Mouse (Mus musculus): ENCODE results near the gene Prrxl1. TPM values are rescaled to one million over a fixed set of nuclear protein-coding genes. Genes with fewer than 3 reads are reported as not detected.

Gene Prrxl1
- polyA plus RNA-seq, 1 experiment from 2014 or later: 0.19 TPM

DNA sequence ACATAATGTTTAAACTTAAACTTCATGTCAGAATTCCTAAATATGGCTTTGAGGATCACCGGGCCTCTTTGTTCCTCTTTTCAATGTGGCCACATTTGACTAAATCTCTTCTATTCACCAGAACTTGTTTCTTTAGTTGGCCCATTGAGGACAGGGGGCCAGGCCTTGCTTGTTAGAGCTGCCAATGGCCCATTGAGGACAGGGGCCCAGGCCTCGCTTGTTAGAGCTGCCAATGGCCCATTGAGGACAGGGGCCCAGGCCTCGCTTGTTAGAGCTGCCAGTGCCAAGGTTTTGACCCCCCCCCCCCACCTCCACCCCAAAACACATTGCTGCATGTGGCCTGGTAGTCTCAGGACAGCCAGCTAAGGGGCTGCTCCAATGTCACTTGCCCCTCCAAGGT is 82.4 kb downstream of the Prrxl1 start:
- H3K27ac ChIP-seq (replicated peaks in 1 of 2; ENCODE audit: control insufficient read depth in 1 of 2, insufficient read depth in 1 of 2, low read depth in 2 of 2, low read length in 2 of 2): no peak overlapping the region
- 90% methylated on average over 3 of the region's 3 CpGs for WGBS
- ATAC-seq (ENCODE audit: insufficient number of reproducible peaks, insufficient read depth, low FRiP score, low read depth): no peak
- no peak overlapping the region for H3K4me3 ChIP-seq (ENCODE audit: control insufficient read depth in 1 of 2, insufficient read depth in 1 of 2, low read depth in 1 of 2, low read length in 2 of 2)
- no peak overlapping the region for H3K4me2 ChIP-seq (ENCODE audit: low read length)
- no peak overlapping the region for H3K9ac ChIP-seq (ENCODE audit: low read length)
- H3K27me3 ChIP-seq (ENCODE audit: control insufficient read depth, insufficient read depth, low read length): no peaks in the 10 kb centered on the region
- no peaks in the 10 kb centered on the region for H3K9me3 ChIP-seq (ENCODE audit: control insufficient read depth, low read length)
- no peaks in the 10 kb centered on the region for H3K36me3 ChIP-seq (ENCODE audit: control insufficient read depth, insufficient read depth, low read length)
- H3K4me1 ChIP-seq (ENCODE audit: control insufficient read depth in 2 of 2, insufficient read depth in 2 of 2, low read length in 2 of 2): peaks cover 31 to 33% of the 10 kb centered on the region in 2 experiments

DNA sequence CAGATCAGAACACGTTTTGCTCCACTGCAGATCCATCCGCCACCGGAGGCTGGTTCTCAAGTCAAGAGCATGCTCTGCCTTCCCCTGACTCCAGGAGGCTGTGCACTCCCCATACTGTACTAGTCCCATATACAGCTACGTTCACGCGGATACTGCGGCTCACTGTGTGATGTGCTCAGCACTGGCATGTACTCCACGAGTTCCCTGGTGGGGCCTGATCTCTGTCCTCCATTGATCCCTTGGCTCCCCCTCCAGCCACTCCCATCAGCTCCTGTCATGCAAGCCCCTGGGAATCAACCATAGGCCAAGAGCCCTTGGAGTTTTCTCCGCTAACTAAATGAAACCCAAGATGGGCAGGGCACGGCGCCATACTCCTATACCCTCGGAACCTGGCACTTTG is 83.3 kb downstream of the Prrxl1 start:
- Histone ChIP-seq H3K4me2 (ENCODE audit: low read length) (peak overlapping the region; percentile 69), H3K9me3 (ENCODE audit: control insufficient read depth, low read length) (no peaks in the 10 kb centered on the region), H3K4me1 (ENCODE audit: control insufficient read depth in 2 of 2, insufficient read depth in 2 of 2, low read length in 2 of 2) (peaks cover 31 to 39% of the 10 kb centered on the region in 2 experiments), H3K27ac (replicated peaks in 1 of 2; ENCODE audit: control insufficient read depth in 1 of 2, insufficient read depth in 1 of 2, low read depth in 2 of 2, low read length in 2 of 2) (peak overlapping the region in 1 of 2 experiments; percentile 97; a peak in 1 of 4 replicates), H3K4me3 (ENCODE audit: control insufficient read depth in 1 of 2, insufficient read depth in 1 of 2, low read depth in 1 of 2, low read length in 2 of 2) (peak overlapping the region; percentile 51 to 55; a peak in 3 of 4 replicates), H3K36me3 (ENCODE audit: control insufficient read depth, insufficient read depth, low read length) (no peaks in the 10 kb centered on the region), H3K9ac (ENCODE audit: low read length) (peak overlapping the region; percentile 84), H3K27me3 (ENCODE audit: control insufficient read depth, insufficient read depth, low read length) (no peaks in the 10 kb centered on the region)
- ATAC-seq (ENCODE audit: insufficient number of reproducible peaks, insufficient read depth, low FRiP score, low read depth): 0 out of 2 replicates have a peak, but pooled peaks have one; percentile 3
- 81% methylated on average over 12 of the region's 12 CpGs for WGBS

GRCm38 (mm10) chr14:32683251-32683838 is 84.1 kb downstream of the Prrxl1 start:
- Histone ChIP-seq H3K4me3 (ENCODE audit: control insufficient read depth in 1 of 2, insufficient read depth in 1 of 2, low read depth in 1 of 2, low read length in 2 of 2) (peak overlapping the region; percentile 51 to 55), H3K4me1 (ENCODE audit: control insufficient read depth in 2 of 2, insufficient read depth in 2 of 2, low read length in 2 of 2) (peaks cover 31 to 39% of the 10 kb centered on the region in 2 experiments), H3K9ac (ENCODE audit: low read length) (peak overlapping the region; percentile 84), H3K36me3 (ENCODE audit: control insufficient read depth, insufficient read depth, low read length) (no peaks in the 10 kb centered on the region), H3K27ac (replicated peaks in 1 of 2; ENCODE audit: control insufficient read depth in 1 of 2, insufficient read depth in 1 of 2, low read depth in 2 of 2, low read length in 2 of 2) (peak overlapping the region; percentile 83 to 97), H3K27me3 (ENCODE audit: control insufficient read depth, insufficient read depth, low read length) (no peaks in the 10 kb centered on the region), H3K9me3 (ENCODE audit: control insufficient read depth, low read length) (no peaks in the 10 kb centered on the region), H3K4me2 (ENCODE audit: low read length) (peak overlapping the region; percentile 69)
- no peak for ATAC-seq (ENCODE audit: insufficient number of reproducible peaks, insufficient read depth, low FRiP score, low read depth)
- WGBS: 13% methylated on average over 19 of the region's 19 CpGs

DNA sequence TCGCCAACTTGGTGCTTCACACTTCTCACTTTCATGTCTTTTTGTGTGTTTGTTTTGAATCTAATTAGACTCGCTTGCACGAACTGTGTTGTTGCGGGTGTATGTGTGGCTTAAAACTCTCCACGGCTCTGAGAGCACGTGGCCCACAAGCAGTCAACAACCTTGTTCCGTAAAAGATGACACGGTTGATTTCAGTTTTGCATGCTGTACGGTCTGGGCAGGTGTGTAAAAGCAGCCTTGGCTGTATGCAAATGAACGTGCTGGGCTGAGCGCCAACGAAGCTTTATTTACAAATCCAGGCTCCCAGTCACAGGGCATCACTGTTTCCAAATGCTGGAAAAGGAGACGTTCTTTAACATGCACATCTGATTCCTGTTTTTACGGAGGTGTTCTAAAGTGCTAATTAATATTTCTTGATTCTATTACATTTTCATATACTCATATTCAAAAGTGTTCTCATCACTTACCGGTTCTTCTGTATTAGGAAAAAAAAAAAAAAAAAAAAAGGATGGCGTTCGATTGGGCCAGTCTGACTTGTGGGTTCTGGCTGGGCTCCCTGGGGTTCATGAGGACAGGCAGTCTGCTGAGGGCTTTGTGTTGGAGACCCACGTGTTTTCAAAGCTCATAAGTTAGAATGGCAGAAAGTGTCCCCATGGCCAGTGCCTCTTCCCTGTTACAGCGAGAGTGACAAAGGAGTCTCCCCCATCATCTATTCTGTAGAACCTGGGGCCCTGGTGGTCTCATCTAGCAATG is 85.0 kb downstream of the Prrxl1 start:
- Histone ChIP-seq H3K27me3 (ENCODE audit: control insufficient read depth, insufficient read depth, low read length) (no peaks in the 10 kb centered on the region), H3K9ac (ENCODE audit: low read length) (peak overlapping the region; percentile 84), H3K4me2 (ENCODE audit: low read length) (peak overlapping the region; percentile 69), H3K27ac (replicated peaks in 1 of 2; ENCODE audit: control insufficient read depth in 1 of 2, insufficient read depth in 1 of 2, low read depth in 2 of 2, low read length in 2 of 2) (peak overlapping the region; percentile 96 to 97), H3K4me1 (ENCODE audit: control insufficient read depth in 2 of 2, insufficient read depth in 2 of 2, low read length in 2 of 2) (peaks cover 28 to 39% of the 10 kb centered on the region in 2 experiments), H3K36me3 (ENCODE audit: control insufficient read depth, insufficient read depth, low read length) (no peaks in the 10 kb centered on the region), H3K4me3 (ENCODE audit: control insufficient read depth in 1 of 2, insufficient read depth in 1 of 2, low read depth in 1 of 2, low read length in 2 of 2) (peak overlapping the region; percentile 51 to 55), H3K9me3 (ENCODE audit: control insufficient read depth, low read length) (no peaks in the 10 kb centered on the region)
- ATAC-seq (ENCODE audit: insufficient number of reproducible peaks, insufficient read depth, low FRiP score, low read depth): no peak
- whole genome bisulfite sequencing: 31% methylated on average over 19 of the region's 19 CpGs

DNA sequence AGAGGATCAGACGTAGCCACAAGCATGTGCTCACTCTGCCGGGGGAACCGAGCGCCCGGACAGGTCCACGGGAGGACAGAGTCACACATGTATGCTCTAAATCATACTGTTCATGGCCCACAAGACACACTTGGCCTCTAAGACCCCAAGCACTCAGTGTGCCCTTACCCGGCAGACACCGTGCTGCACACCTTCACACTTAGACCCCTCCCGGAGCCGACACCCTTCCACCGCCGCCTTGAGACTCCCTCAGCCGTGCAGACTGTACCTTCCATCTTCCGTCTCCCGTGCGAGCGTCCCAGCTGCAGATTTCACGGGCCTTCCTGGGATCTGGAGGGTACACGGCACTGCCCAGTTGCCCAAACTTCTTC is 85.5 kb downstream of the Prrxl1 start:
- Histone ChIP-seq H3K4me3 (ENCODE audit: control insufficient read depth in 1 of 2, insufficient read depth in 1 of 2, low read depth in 1 of 2, low read length in 2 of 2) (peak overlapping the region; percentile 51 to 55), H3K9ac (ENCODE audit: low read length) (peak overlapping the region; percentile 84), H3K4me2 (ENCODE audit: low read length) (peak overlapping the region; percentile 69), H3K36me3 (ENCODE audit: control insufficient read depth, insufficient read depth, low read length) (no peaks in the 10 kb centered on the region), H3K27me3 (ENCODE audit: control insufficient read depth, insufficient read depth, low read length) (no peaks in the 10 kb centered on the region), H3K27ac (replicated peaks in 1 of 2; ENCODE audit: control insufficient read depth in 1 of 2, insufficient read depth in 1 of 2, low read depth in 2 of 2, low read length in 2 of 2) (peak overlapping the region; percentile 96 to 97), H3K9me3 (ENCODE audit: control insufficient read depth, low read length) (no peaks in the 10 kb centered on the region), H3K4me1 (ENCODE audit: control insufficient read depth in 2 of 2, insufficient read depth in 2 of 2, low read length in 2 of 2) (peaks cover 23 to 34% of the 10 kb centered on the region in 2 experiments)
- no peak for ATAC-seq (ENCODE audit: insufficient number of reproducible peaks, insufficient read depth, low FRiP score, low read depth)
- 31% methylated on average over 19 of the region's 19 CpGs for WGBS

GRCm38 (mm10) chr14:32685124-32685826 is 86.1 kb downstream of the Prrxl1 start, which contains the start of gene 3425401B19Rik:
TSS of gene 3425401B19Rik (minus strand) at chr14:32685293.
- WGBS: 5% methylated on average over 16 of the region's 16 CpGs
- ATAC-seq (ENCODE audit: insufficient number of reproducible peaks, insufficient read depth, low FRiP score, low read depth): 0 out of 2 replicates have a peak, but pooled peaks have one; percentile 58
- H3K36me3 ChIP-seq (ENCODE audit: control insufficient read depth, insufficient read depth, low read length): no peaks in the 10 kb centered on the region
- H3K4me1 ChIP-seq (ENCODE audit: control insufficient read depth in 2 of 2, insufficient read depth in 2 of 2, low read length in 2 of 2): peaks cover 18 to 33% of the 10 kb centered on the region in 2 experiments
- peak within 1 kb of the TSS; percentile 84 for H3K9ac ChIP-seq (ENCODE audit: low read length)
- H3K9me3 ChIP-seq (ENCODE audit: control insufficient read depth, low read length): no peaks in the 10 kb centered on the region
- peak within 1 kb of the TSS; percentile 69 for H3K4me2 ChIP-seq (ENCODE audit: low read length)
- peak within 1 kb of the TSS; percentile 51 to 55 for H3K4me3 ChIP-seq (ENCODE audit: control insufficient read depth in 1 of 2, insufficient read depth in 1 of 2, low read depth in 1 of 2, low read length in 2 of 2)
- peak within 1 kb of the TSS; percentile 96 to 97 for H3K27ac ChIP-seq (replicated peaks in 1 of 2; ENCODE audit: control insufficient read depth in 1 of 2, insufficient read depth in 1 of 2, low read depth in 2 of 2, low read length in 2 of 2)
- no peaks in the 10 kb centered on the region for H3K27me3 ChIP-seq (ENCODE audit: control insufficient read depth, insufficient read depth, low read length)

- H3K36me3 ChIP-seq (ENCODE audit: control insufficient read depth, insufficient read depth, low read length): no peaks in the 10 kb centered on the region
- H3K4me2 ChIP-seq (ENCODE audit: low read length): no peak overlapping the region
- WGBS: 86% methylated on average over 2 of the region's 2 CpGs
- no peak overlapping the region for H3K27ac ChIP-seq (replicated peaks in 1 of 2; ENCODE audit: control insufficient read depth in 1 of 2, insufficient read depth in 1 of 2, low read depth in 2 of 2, low read length in 2 of 2)
- H3K4me1 ChIP-seq (ENCODE audit: control insufficient read depth in 2 of 2, insufficient read depth in 2 of 2, low read length in 2 of 2): peaks cover 11 to 21% of the 10 kb centered on the region in 2 experiments
- H3K9ac ChIP-seq (ENCODE audit: low read length): no peak overlapping the region
- no peaks in the 10 kb centered on the region for H3K9me3 ChIP-seq (ENCODE audit: control insufficient read depth, low read length)
- H3K27me3 ChIP-seq (ENCODE audit: control insufficient read depth, insufficient read depth, low read length): 0 out of 2 replicates have a peak, but pooled peaks cover 3% of the 10 kb centered on the region
- no peak for ATAC-seq (ENCODE audit: insufficient number of reproducible peaks, insufficient read depth, low FRiP score, low read depth)
- no peak overlapping the region for H3K4me3 ChIP-seq (ENCODE audit: control insufficient read depth in 1 of 2, insufficient read depth in 1 of 2, low read depth in 1 of 2, low read length in 2 of 2)
Observed at GRCm38 (mm10) chr14:32695906-32696305, 96.7 kb downstream of the Prrxl1 start.

Data from heart, embryonic 14.5 days (tissue).